Mouse (Mus musculus) gonadal fat pad, adult 2 months (tissue): ENCODE measurements around the gene Upb1. TPM values are rescaled to one million over a fixed set of nuclear protein-coding genes. Genes with fewer than 3 reads are reported as not detected.
"Not testable (repeated sequence)": the region's sequence is repeated elsewhere in the genome, so short reads cannot be mapped to it uniquely, and the experiment has no call there.

Experiments used
- DNase-seq: peaks from one replicate; pipeline ENCODE4 v3.0.0-alpha.2; 2012; ENCODE audit warnings: low read depth
- polyA plus RNA-seq: library from polyadenylated mRNA; depleted of rRNA; stranded (reverse); fragments of >200 nt; gene quantifications from 2 replicates; pipeline ENCODE4 v1.2.3, GENCODE M21; 2012; rRNA removed

The Upb1 gene
- polyA plus RNA-seq: 0.96 and 0.98 TPM in 2 replicates

GRCm38 (mm10) chr10:75400958-75401357 is at the start of gene Upb1:
Gene Upb1 (plus strand): TSS chr10:75401115.
- no peak for DNase-seq

GRCm38 (mm10) chr10:75352541-75352940 is 48.4 kb upstream of the Upb1 start:
- DNase-seq: no peak

GRCm38 (mm10) chr10:75353838-75354241 is 47.1 kb upstream of the Upb1 start:
- not testable (repeated sequence) for DNase-seq

- DNase-seq: no peak
Measured at GRCm38 (mm10) chr10:75355341-75355740, 45.6 kb upstream of the Upb1 start.

GRCm38 (mm10) chr10:75364214-75364690 is 36.7 kb upstream of the Upb1 start:
- not testable (repeated sequence) for DNase-seq

- DNase-seq: no peak
Measured at GRCm38 (mm10) chr10:75364796-75365195, 36.1 kb upstream of the Upb1 start.

- DNase-seq: no peak
Measured at GRCm38 (mm10) chr10:75365231-75365633, 35.7 kb upstream of the Upb1 start.

GRCm38 (mm10) chr10:75373655-75374351 is 27.1 kb upstream of the Upb1 start:
- DNase-seq: not testable (repeated sequence)

GRCm38 (mm10) chr10:75378688-75379087 is 22.2 kb upstream of the Upb1 start:
- DNase-seq: peak; percentile 47

- no peak for DNase-seq
Measured at GRCm38 (mm10) chr10:75390156-75390555, 10.8 kb upstream of the Upb1 start.

GRCm38 (mm10) chr10:75390832-75391231 is 10.1 kb upstream of the Upb1 start:
- no peak for DNase-seq

- no peak for DNase-seq
Measured at GRCm38 (mm10) chr10:75394796-75395195, 6.1 kb upstream of the Upb1 start.

- no peak for DNase-seq
Measured at GRCm38 (mm10) chr10:75396966-75397365, 3.9 kb upstream of the Upb1 start.

GRCm38 (mm10) chr10:75405916-75406315 is 5.0 kb downstream of the Upb1 start:
- DNase-seq: no peak

- no peak for DNase-seq
Measured at GRCm38 (mm10) chr10:75406755-75407154, 5.8 kb downstream of the Upb1 start.

GRCm38 (mm10) chr10:75407741-75408140 is 6.8 kb downstream of the Upb1 start:
- no peak for DNase-seq

- DNase-seq: not testable (repeated sequence)
Measured at GRCm38 (mm10) chr10:75411343-75412113, 10.6 kb downstream of the Upb1 start.

GRCm38 (mm10) chr10:75412114-75413103 is 11.5 kb downstream of the Upb1 start:
- DNase-seq: no peak

- DNase-seq: no peak
Measured at GRCm38 (mm10) chr10:75414925-75415324, 14.0 kb downstream of the Upb1 start.

GRCm38 (mm10) chr10:75417363-75418042 is 16.6 kb downstream of the Upb1 start:
- DNase-seq: no peak

GRCm38 (mm10) chr10:75418747-75419146 is 17.8 kb downstream of the Upb1 start:
- DNase-seq: no peak
